Mouse (Mus musculus) cerebellum, adult 11 months (tissue): Measurements from ENCODE around the gene Gpd1.

ENCODE experiments used
- DNase-seq: peaks from one replicate; pipeline ENCODE4 v3.0.0; 2022

Gpd1 gene

DNA sequence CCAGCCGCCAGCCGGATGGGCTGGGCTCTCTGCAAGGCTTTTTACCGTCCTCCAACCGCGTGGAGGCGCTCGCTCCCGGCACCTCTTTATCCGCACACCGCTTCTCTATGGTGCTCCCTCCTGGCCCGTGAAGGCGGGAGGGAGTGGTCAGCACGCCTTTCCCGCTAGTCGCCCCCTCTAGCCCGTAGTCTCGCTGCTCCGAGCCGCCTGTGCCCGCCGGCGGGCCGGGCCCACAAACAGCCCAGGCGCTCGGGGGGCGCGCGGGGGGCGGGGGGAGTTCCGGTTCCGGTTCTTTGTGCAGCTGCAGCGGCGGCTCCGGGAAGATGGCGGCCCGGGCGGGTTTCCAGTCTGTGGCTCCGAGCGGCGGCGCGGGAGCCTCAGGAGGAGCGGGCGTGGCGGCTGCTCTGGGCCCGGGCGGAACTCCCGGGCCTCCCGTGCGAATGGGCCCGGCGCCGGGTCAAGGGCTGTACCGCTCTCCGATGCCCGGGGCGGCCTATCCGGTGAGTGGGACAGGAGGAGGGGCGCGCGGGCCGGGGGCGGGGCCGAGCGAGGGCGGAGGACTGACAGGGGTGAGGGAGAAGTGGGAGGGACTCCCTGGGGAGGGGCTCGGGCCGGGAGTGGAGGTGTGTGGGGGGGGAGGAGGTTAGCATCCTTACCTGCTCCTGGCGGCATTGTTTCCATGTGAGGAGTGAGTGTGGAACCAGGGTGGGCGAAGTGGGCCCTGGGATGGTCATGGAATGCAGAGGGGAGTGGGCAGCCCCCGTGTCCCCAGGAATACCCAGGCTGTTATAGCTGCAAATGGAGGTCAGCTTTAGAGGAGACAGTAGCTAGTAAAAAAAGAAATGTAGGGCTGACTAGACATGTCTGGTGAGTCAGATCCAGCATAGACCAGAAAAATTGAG, 15.1 kb upstream of the Gpd1 start, which contains the start of gene Smarcd1:
Gene Smarcd1, plus strand, starts transcription at position 131 of the 902 bp plus-strand sequence.
- DNase-seq = peak; percentile 94

DNA sequence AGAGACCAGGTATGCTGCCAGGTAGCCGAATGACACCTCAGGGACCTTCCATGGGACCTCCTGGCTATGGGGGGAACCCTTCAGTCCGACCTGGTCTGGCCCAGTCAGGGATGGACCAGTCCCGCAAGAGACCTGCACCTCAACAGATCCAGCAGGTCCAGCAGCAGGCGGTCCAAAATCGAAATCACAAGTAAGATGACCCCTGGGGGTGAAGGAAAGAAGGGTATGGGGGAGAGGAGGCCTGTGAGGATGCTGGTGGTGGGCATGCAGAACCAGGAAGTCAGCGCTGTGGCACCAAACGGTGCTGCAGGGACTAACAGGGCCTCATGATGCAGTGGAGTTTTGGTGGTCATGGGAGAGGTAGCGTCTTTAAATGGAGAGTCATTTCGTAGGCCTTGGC, 14.2 kb upstream of the Gpd1 start:
- DNase-seq = no peak

DNA sequence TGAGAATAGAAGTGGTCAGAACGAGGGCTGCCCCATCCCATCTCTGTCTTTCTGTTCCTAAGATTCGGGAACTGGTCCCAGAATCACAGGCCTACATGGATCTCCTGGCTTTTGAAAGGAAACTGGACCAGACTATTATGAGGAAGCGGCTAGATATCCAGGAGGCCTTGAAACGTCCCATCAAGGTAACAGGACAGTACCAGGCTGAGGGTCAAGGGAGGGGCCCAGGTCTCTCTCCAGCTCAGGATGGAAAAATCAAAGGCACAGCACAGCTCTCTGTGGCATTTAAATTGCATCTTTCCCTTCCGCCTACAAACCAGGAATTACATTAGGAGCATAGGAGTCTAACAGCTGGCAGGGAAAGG, 13.7 kb upstream of the Gpd1 start:
- DNase-seq = no peak

DNA sequence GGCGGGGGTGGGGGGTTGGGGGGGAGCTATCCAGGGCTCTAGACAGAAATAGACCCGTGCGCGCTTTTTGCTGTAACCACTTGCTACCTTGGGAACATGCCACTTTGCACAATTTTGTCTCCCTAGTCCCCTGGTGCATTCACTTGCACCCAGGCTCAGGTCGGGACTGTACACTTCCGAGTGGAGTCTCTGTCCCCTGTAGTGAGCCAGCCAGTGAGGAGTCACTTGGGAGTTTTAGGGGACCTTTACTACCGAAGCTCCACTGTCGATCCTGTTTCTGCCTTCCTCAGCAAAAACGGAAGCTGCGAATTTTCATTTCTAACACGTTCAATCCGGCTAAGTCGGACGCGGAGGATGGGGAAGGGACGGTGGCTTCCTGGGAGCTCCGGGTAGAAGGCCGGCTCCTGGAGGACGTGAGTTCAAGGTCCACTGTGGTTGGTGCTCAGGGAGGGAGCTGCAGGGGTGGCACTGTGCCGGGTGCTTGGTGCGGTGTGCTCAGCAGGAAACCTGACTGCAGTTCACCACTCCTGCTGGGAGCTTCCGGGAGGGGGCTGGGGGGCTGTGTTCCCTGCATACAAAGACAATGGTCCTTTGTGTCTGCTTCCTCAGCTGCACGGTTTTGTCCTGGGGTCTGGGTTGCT, 13.2 kb upstream of the Gpd1 start:
- DNase-seq = no peak

DNA sequence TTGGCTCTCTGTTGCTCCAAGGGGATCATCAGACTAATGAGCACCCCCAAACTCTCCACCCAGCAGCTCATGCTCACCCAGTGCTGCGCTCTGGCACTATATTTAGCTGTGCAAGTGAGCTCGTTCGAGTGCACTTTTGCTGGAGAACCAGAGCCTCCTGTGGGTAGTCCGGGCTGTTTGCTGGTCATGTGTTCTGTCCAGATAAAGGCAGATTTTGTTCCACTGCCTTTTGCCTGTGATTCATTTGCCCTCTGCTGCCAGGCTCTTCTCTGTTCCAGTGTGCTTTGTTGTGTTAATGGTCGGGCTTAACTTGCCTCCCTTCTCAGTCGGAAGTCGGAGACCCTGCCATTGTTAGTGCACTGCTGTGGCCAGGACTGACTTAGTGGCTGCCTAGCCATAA, 12.4 kb upstream of the Gpd1 start:
- DNase-seq = no peak

DNA sequence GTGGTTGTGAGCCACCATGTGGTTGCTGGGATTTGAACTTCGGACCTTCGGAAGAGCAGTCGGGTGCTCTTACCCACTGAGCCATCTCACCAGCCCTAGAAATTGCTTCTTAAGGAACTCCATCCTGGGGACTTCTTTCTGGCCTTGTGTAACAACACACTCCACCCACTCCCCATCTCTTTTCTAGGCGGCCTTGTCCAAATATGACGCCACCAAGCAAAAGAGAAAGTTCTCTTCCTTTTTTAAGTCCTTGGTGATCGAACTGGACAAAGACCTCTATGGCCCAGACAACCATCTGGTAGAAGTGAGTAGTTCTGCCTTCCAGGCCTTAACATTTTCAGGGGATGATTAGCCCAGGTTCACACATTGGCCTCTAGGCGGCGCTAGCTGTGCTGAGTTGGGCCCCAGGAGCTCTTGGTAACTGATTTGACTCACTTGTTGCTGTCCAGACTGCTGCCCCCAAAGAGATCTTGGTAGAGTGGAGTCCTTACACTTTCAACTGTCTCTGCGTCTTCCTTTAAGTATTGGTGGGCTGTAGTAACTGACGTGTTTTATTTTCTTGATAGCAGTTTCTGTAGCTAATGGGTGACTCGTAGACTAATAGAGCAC, 11.8 kb upstream of the Gpd1 start, which contains the start of gene Gm17349:
Gene Gm17349, minus strand, starts transcription at position 51 of the 609 bp plus-strand sequence.
- peak; percentile 63 for DNase-seq

DNA sequence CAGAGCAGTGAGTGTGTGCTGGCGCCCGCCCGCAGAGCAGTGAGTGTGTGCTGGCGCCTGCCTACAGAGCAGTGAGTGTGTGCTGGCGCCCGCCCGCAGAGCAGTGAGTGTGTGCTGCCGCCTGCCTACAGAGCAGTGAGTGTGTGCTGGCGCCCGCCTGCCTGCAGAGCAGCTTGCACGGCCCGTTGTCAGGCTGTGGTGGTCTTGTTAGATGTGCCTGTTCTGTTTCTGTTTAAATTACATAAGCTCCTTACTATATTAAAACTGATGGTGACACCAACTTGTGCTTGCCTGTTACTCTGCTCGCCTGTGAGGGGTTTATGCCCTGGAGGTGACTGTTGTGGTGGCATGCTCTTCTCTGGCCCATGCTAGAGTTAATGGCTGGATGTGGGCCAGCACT, 9.1 kb upstream of the Gpd1 start:
- no peak for DNase-seq

DNA sequence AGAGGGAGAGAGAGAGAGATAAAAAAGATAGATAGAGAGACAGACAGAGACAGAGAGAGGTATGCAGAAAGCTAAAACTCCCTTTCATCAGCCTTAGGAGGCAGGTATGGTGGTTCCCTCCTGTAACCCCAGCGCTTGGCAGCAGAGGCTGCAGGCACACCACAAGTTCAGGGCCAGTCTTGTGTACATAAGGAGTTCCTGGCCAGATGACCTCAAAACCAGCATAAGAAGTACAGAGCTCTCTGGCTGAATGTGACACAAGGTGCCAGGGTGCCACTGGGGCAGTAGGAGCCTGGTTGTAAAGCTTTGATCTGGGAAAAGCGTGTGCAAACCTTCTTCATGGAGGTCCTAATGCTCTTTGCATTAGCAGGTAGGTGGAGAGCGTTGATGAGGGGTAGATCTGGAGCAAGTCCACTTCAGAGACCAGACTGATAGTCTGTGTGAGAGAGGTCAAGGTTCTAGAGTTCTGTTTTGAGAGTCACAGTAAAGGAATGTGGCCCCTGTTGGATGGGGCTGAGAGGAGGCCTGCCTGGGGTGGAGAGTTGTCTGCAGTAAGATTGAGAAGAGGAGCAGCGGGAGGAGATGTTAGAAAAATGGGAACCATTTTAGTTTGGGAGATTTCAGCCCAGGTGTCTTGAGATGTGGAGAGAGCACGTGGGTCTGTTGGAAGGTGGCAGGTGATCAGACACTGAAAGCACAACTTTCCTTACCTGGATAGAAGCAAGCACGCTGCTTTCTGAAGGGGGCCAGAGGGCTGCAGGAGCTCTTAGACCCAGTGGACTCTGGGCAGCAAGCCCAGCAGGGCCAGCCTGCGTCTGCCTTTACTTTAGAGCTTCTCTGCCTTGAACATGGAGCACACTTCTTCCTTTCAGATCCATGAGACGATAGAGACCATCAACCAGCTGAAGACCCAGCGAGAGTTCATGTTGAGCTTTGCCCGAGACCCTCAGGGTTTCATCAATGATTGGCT, 6.8 kb upstream of the Gpd1 start:
- no peak for DNase-seq

DNA sequence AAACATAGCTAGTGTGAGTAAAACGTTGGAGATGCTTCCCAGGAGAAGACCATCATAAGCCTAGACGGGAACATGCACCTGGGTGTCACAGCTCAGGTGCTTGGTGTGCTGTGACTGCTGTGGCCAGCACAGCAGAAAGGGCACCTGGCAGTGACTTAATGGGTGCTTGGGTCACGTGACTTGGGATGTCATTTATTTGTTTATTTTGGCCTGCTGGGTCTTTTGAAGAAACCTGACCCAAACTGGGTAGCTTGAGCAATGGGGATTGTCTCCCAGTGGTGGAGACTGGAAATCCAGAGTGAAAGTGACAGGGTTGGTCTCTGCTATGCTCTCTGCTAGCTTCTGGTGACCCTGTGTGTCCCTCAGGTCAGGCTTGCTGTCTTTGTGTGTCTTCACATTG, 5.8 kb upstream of the Gpd1 start:
- no peak for DNase-seq

DNA sequence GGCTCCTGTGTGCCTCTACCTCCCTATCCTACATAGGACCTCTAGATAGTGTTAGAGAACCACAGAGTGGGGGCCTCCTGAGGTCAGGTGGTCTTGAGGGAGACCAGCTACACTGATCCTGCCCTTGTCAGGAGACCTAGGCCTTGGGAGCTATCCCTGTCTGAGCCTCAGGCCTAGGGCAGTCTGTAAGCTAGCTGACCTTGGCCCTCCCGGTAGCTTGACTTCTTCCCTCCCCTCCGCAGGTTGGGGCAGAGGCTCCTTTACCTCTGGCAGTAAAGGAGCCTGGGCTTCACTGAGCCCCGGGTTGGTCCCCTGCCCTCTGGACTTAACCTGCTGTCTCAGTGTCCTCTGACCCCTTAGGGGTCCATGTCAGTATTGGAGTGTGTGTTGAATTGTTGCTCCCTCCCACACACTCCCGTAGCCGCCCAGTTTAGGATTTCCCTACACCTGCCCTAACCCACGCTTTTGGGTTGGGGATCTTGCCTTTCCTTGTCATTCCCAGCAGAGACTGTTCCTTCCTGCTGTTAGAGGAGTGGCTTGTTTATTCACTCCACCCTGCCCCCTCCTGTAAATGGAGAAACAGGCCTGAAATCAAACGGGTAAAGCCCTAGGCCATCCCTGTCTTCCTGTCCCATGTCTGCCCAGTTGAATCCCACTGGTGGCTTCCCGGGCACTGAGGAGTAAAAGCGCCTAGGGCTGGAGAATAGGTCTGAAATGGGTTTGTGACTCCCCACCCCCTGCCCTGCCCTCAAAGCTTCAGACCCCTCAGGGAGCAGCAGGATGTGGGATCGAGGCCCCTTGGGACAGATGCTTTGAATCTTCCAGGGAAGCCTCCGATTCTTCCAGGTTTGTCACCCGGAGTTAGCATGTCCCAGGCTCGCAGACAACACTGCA, 4.4 kb upstream of the Gpd1 start:
- DNase-seq = no peak

DNA sequence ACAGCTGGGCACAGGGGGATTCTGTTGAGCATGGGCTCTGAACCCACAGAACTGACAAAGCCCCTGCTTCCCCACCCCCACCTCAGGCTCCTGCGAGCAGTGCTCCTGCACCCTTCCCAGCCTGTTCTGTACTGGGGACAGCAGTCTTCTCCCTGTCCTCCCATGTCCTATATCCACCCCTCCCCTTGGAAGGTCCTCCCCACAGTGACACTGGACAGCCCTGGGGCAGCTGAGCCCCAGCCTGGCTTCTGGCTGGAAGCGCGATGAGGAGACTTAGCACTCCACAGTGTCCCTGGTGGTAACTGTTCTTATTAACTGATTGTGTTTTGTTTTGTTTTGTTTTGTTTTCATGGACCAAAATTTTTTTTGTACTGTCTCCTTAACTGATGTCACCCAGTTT, 3.7 kb upstream of the Gpd1 start:
- DNase-seq = no peak

DNA sequence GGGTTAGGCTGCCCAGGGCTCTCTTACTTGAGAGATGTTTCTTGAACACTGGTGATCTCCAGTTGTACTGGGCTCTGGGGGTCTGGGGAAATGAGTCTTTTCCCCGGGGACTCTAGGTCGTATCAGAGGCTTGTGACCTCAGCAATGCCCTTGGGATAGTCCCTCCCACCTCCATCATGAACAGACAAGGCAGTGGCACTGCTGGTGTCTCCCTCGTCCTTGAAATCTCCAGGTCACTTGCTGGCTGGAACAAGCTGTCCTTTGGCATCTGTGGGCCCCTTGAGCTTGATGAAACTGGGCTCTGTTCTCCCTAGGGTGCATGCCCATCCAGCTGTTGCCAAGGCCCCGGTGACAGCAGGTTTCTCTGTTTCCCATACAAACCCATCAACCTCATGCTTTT, 3.1 kb upstream of the Gpd1 start:
- no peak for DNase-seq

DNA sequence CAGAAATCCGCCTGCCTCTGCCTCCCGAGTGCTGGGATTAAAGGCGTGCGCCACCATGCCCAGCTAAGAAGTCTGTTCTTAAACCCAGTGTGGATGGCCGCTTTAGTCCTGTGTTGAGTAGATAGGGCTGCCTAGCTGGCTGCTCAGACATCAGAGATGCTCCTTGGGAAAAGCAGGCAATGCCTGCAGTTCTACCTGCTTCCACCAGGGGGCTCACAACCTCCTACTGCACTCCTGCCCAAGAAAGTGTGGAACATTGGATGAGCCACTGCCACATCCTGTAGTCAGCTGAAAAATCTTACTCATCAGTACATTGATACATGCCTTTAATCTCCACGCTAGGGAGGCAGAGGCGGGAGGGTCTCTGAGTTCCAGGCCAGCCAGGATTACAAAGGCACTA, 2.5 kb upstream of the Gpd1 start:
- peak; percentile 83 for DNase-seq

DNA sequence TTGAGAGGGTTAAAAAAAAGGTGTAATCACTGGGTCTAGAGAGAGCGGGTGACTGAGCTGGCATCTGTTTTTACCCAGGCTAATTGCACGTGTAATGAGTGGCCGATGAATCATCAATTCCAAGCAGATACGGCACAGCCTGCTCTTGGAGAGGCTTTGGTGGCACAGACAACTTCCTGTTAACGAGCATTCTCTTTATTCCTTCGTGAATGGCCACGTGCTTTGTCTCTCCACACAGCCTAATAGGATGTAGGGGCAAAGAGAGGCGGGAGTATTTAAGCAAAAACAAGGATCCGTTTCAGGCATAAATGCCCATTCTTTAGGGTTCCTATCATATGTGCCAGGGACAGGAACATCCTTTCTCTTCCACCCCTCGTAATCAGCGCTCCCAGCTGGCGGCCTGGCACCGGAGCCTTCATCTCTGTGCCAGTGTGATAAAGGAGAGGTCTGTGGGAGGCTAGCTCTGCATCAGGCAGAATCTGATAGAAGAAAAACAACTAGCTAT, 1.9 kb upstream of the Gpd1 start:
- DNase-seq = no peak

DNA sequence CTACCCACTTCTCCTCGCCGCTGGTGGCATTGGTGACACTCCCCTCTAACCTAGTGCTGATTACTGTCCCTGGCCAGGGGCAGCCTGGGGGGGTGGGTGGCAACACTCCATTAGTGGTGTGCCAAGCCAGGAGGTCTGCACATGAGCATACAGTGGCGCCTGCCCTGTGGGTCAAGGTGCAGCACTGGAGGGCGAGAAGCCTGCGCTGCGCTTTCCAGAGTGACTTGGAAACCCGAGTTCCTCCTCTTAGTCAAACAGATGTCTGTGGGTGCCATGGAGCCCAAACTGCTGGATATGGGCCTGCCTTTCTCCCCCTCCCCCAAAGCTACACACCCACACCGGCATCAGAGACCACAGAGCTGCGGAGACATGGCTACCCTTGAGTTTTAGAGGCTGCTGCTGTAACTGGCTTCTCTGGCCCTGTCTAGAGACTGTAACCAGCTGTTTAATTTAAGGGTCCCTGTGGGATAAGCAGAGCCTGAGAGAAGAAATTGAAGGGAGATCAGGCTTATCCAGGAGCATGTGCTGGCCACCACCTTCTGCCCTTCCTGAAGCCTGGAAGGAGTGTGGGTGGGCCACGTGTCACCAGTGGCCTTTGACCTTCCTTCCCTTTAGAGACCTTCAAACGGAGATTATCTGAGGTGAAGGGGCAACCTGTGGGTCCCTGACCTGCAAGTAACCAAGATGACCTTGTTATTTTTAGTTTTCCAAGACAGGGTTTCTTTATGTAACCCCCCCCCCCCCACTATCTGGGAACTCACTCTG, 1.2 kb upstream of the Gpd1 start:
- no peak for DNase-seq

DNA sequence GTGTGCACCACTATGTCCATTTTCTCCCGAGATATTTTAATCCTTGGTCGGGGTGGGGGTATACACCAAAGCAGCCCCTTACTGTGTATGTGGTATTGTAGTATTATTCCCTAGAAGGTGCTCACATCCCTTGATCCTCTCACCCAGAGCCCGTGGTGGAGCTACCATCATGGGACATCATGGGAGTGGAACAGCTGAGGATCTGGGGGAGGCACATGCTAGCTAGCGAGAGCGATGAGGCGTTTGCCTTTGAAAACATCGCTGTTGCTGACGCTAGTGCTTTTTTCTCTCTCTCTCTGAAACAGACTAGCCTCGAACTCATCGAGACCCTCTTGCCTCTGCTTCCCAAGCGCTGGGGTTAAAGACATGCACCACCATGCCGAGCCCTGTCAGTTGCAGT, 501 bp upstream of the Gpd1 start:
- DNase-seq = no peak

DNA sequence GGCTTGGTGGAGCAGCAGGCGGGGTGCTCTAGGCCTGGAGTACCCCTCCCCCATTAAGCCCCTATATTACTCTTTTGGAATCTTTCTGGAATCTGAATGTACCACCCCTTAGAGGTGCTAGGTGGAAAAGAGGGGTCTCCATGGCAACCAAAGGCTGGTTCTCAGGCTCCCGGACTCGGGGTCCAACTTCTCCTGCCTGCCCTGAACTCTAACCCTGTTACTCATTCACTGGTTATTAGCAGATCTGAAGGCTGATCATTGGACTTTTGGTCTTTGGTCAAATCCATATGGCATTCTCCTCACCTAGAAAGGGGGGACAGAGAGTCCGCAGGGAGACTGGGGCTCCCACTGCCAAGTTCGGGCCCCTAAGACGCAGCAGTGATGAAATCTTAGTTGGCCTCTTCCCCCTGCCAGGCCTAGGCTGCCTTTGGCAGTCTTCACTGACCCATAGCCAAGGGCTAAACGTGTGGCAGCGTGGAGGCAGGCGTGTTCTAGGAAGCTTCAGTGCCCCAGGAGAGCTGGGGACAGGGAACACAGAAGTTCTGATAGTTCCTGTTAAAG, 1.2 kb downstream of the Gpd1 start:
- DNase-seq = no peak

DNA sequence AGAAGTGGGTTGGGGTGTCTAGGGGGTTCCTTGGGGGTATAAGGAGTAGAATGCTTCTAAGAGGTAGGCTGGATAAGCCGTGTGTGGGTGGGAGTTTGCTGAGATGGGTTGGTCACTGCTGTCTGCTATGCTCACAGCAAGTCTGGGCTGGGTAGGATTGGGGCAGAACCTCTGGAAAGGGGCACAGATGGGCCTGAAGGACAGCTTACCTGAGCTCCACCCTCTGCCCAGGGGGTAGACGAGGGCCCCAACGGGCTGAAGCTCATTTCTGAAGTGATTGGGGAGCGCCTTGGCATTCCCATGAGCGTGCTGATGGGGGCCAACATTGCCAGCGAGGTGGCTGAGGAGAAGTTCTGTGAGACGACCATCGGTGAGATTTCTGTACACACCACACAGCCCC, 2.5 kb downstream of the Gpd1 start:
- DNase-seq = no peak

DNA sequence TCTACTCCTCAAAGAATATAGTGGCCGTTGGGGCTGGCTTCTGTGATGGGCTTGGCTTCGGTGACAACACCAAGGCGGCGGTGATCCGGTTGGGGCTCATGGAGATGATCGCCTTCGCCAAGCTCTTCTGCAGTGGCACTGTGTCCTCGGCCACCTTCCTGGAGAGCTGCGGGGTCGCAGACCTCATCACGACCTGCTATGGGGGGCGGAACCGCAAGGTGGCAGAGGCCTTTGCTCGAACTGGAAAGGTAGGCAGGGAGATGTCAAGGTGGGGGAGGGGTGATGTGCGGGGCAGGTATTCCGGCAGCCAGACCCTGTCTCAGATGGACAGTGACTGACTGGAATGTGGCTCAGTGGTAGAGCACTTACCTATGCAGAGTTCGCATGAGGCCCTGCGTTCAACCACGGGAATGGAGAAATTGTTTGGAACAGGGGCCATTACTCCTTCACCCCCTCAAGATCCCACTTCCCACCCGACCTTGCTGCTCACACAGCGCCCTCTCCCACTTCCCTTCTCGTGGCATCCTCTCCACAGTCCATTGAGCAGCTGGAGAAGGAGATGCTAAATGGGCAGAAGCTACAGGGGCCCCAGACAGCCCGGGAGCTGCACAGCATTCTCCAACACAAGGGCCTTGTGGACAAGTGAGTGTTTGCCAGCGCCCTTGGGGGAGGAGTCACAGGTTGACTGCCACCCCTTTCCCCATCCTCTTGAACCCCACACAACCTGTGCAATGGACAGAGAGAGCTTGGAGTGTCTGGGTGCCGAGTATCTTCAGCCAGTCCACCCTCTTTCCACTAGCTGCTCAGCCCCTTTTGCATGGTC, 4.8 kb downstream of the Gpd1 start:
- no peak for DNase-seq
